Mouse (Mus musculus): Measurements from ENCODE around the gene Mettl18.
"Not testable (repeated sequence)": the region's sequence is repeated elsewhere in the genome, so short reads cannot be mapped to it uniquely, and the experiment has no call there.

GRCm38 (mm10) chr1:164020746-164021145 is 26.1 kb downstream of the Mettl18 start:
- not testable (repeated sequence) for TF ChIP-seq POLR2A (IDR thresholded peaks at IDR 0.05; ENCODE audit: borderline replicate concordance, extremely low read depth, low read depth, low read length); CTCF (IDR thresholded peaks at IDR 0.05; ENCODE audit: insufficient read depth, low read length)
